20 mouse cellular contexts compared by ENCODE assay signal in genomic region chr9:72809077-72809476, GRCm38 (mm10). TPM values are rescaled to one million over a fixed set of nuclear protein-coding genes. Genes with fewer than 3 reads are reported as not detected.
DNase-seq lines count a peak whose midpoint lies in the region; ATAC-seq lines count a peak whose summit lies in the region.
"Had no signal": no experiment of that assay in that cellular context is flagged by ENCODE, and none has a peak within 500 bp of the region (broad histone marks: within the 10 kb centered on the region; RNA-seq: fewer than 3 reads in every experiment).

No protein-coding gene starts in this region.

- no peaks in the 10 kb centered on the region for H3K36me3 ChIP-seq in heart, embryonic 11.5 days (ENCODE audit: control insufficient read depth, insufficient read depth, low read length)
- H3K36me3 ChIP-seq in kidney, embryonic 16.5 days (ENCODE audit: insufficient read depth, low read length) = no peaks in the 10 kb centered on the region
- H3K36me3 ChIP-seq in embryonic facial prominence, embryonic 10.5 days (replicated peaks) = peaks cover 24% of the 10 kb centered on the region
- H3K36me3 ChIP-seq in hindbrain, embryonic 13.5 days = no peaks in the 10 kb centered on the region
- H3K36me3 ChIP-seq: embryonic facial prominence, embryonic 15.5 days; forebrain, embryonic 15.5 days; limb, embryonic 15.5 days had no signal

- H3K4me1 ChIP-seq in heart, embryonic 11.5 days (ENCODE audit: control insufficient read depth, insufficient read depth, low read length) = peaks cover 15% of the 10 kb centered on the region
- peaks cover 44% of the 10 kb centered on the region for H3K4me1 ChIP-seq in kidney, embryonic 16.5 days (ENCODE audit: insufficient read depth, low read length)
- peaks cover 82% of the 10 kb centered on the region for H3K4me1 ChIP-seq in embryonic facial prominence, embryonic 10.5 days
- H3K4me1 ChIP-seq in hindbrain, embryonic 13.5 days (replicated peaks) = peaks cover 17% of the 10 kb centered on the region

- DNase-seq in heart, adult 11 months = no peak
- DNase-seq in kidney, postnatal 25 days = no peak
- no peak for DNase-seq in embryonic facial prominence, embryonic 10.5 days (ENCODE audit: low spot score)
- no peak for DNase-seq in layer of hippocampus, adult 18-20 months (ENCODE audit: low spot score in 2 of 2)
- DNase-seq: adrenal gland, postnatal 25 days; B cell, adult 2 months; cerebellum, adult 2 months; lung, postnatal 10 days; right cerebral cortex, postnatal 25 days had no signal

- peak overlapping the region; percentile 83 for H3K4me2 ChIP-seq in heart, embryonic 11.5 days
- peak overlapping the region; percentile 92 for H3K4me2 ChIP-seq in kidney, embryonic 16.5 days (replicated peaks; ENCODE audit: low read depth, low read length)
- H3K4me2 ChIP-seq in hindbrain, embryonic 13.5 days = 0 out of 2 replicates have a peak overlapping the region, but pooled peaks have one; percentile 0
- H3K4me2 ChIP-seq: forebrain, embryonic 15.5 days; limb, embryonic 15.5 days had no signal

- 59% methylated on average over 2 of the region's 2 CpGs for WGBS in heart, embryonic 11.5 days (ENCODE audit: insufficient replicate concordance)
- WGBS in kidney, embryonic 16.5 days = 74% methylated on average over 2 of the region's 2 CpGs
- WGBS in embryonic facial prominence, embryonic 10.5 days = 40% methylated on average over 2 of the region's 2 CpGs
- 46% methylated on average over 2 of the region's 2 CpGs for WGBS in hindbrain, embryonic 13.5 days

- H3K27me3 ChIP-seq in heart, embryonic 11.5 days (ENCODE audit: control insufficient read depth, insufficient read depth, low read length) = no peaks in the 10 kb centered on the region
- H3K27me3 ChIP-seq in kidney, embryonic 16.5 days (ENCODE audit: insufficient read depth, low read length) = no peaks in the 10 kb centered on the region
- no peaks in the 10 kb centered on the region for H3K27me3 ChIP-seq in embryonic facial prominence, embryonic 10.5 days (replicated peaks; ENCODE audit: low read depth, poor library complexity, severe bottlenecking)
- H3K27me3 ChIP-seq in hindbrain, embryonic 13.5 days = peaks cover 16% of the 10 kb centered on the region
- H3K27me3 ChIP-seq: embryonic facial prominence, embryonic 15.5 days; Patski had no signal

- no peak overlapping the region for H3K27ac ChIP-seq in heart, embryonic 11.5 days (ENCODE audit: low read depth, low read length)
- H3K27ac ChIP-seq in kidney, embryonic 16.5 days (ENCODE audit: low read length) = no peak overlapping the region
- H3K27ac ChIP-seq in embryonic facial prominence, embryonic 10.5 days (replicated peaks) = peak overlapping the region; percentile 99
- H3K27ac ChIP-seq in hindbrain, embryonic 13.5 days = no peak overlapping the region
- H3K27ac ChIP-seq: embryonic facial prominence, embryonic 15.5 days; forebrain, embryonic 15.5 days; kidney, postnatal 0 days; limb, embryonic 15.5 days had no signal

- H3K4me3 ChIP-seq in heart, embryonic 11.5 days (ENCODE audit: low read depth, low read length) = no peak overlapping the region
- no peak overlapping the region for H3K4me3 ChIP-seq in kidney, embryonic 16.5 days (ENCODE audit: low read length)
- H3K4me3 ChIP-seq in embryonic facial prominence, embryonic 10.5 days = peak overlapping the region; percentile 95
- no peak overlapping the region for H3K4me3 ChIP-seq in hindbrain, embryonic 13.5 days
- H3K4me3 ChIP-seq: embryonic facial prominence, embryonic 15.5 days; limb, embryonic 15.5 days had no signal

- no peak for ATAC-seq in heart, embryonic 11.5 days (replicated peaks; ENCODE audit: insufficient number of reproducible peaks, low FRiP score, low TSS enrichment)
- no peak for ATAC-seq in kidney, embryonic 16.5 days (ENCODE audit: low FRiP score, low TSS enrichment)
- ATAC-seq in hindbrain, embryonic 13.5 days (ENCODE audit: low FRiP score) = no peak
- ATAC-seq in monocyte, adult 5-6 weeks (replicated peaks; ENCODE audit: insufficient number of reproducible peaks, low FRiP score, low TSS enrichment, poor library complexity, severe bottlenecking) = no peak
- ATAC-seq: activated CD4-positive, CD25-positive, alpha-beta regulatory T cell, adult 4 months; forebrain, embryonic 15.5 days; Patski had no signal

- no peak overlapping the region for H3K9ac ChIP-seq in heart, embryonic 11.5 days (ENCODE audit: low read depth, low read length)
- H3K9ac ChIP-seq in kidney, embryonic 16.5 days (replicated peaks; ENCODE audit: low read length) = no peak overlapping the region
- no peak overlapping the region for H3K9ac ChIP-seq in hindbrain, embryonic 13.5 days
- H3K9ac ChIP-seq: embryonic facial prominence, embryonic 15.5 days; forebrain, embryonic 15.5 days; limb, embryonic 15.5 days had no signal

- H3K9me3 ChIP-seq in heart, embryonic 11.5 days (replicated peaks; ENCODE audit: control insufficient read depth, low read length) = no peaks in the 10 kb centered on the region
- H3K9me3 ChIP-seq in kidney, embryonic 16.5 days (ENCODE audit: low read length) = no peaks in the 10 kb centered on the region
- no peaks in the 10 kb centered on the region for H3K9me3 ChIP-seq in embryonic facial prominence, embryonic 10.5 days
- H3K9me3 ChIP-seq in hindbrain, embryonic 13.5 days = no peaks in the 10 kb centered on the region
- H3K9me3 ChIP-seq: embryonic facial prominence, embryonic 15.5 days; forebrain, embryonic 15.5 days; limb, embryonic 15.5 days had no signal

RNA-seq across cellular contexts. Expression of gene Prtg, which starts 2.4 kb away (rescaled TPM):
- 3.2 and 4.3 TPM in 2 replicates for polyA plus RNA-seq in heart, embryonic 11.5 days (2014; fragmentation: Nextera tagmentation; extraction: Ambion mirVana)
- polyA plus RNA-seq in kidney, embryonic 16.5 days (2015; fragmentation: Nextera tagmentation; extraction: Ambion mirVana) = 1.8 and 2.0 TPM in 2 replicates
- 9.5 and 15.1 TPM in 2 replicates for polyA plus RNA-seq in embryonic facial prominence, embryonic 10.5 days (2016; fragmentation: Nextera tagmentation; extraction: Ambion mirVana)
- polyA plus RNA-seq in hindbrain, embryonic 13.5 days (2015; fragmentation: Nextera tagmentation; extraction: Ambion mirVana) = 0.72 and 0.74 TPM in 2 replicates
- total RNA-seq in monocyte, adult 5-6 weeks (2017) = not detected in 3 replicates
- 1 to 10 TPM; 3.0 to 3.1 TPM for total RNA-seq in layer of hippocampus, adult 18-20 months (2021)
- total RNA-seq: megakaryocyte, adult 5-6 weeks had no signal
- polyA plus RNA-seq: activated CD4-positive, CD25-positive, alpha-beta regulatory T cell, adult 4 months had no signal

Comparison
In these comparisons a context has a peak if more than half of its experiments do, and no peak if none do; other contexts are left out.
1. H3K4me2 ChIP-seq: peak in every context shown above with its lines; median percentile 92 in kidney, embryonic 16.5 days; 83 in heart, embryonic 11.5 days; 0 in hindbrain, embryonic 13.5 days.